Mouse (Mus musculus) lung, embryonic 15.5 days (tissue): ENCODE measurements around the gene 1810043G02Rik. TPM values are rescaled to one million over a fixed set of nuclear protein-coding genes. Genes with fewer than 3 reads are reported as not detected.
A peak's percentile ranks its signal among the peaks of the same experiment; 100 is the strongest.

Experiments used
- ATAC-seq: fragments of 200-750 bp; cut with Nextera tagmentation; 2 replicates; pipeline ENCODE4 v1.8.0; 2017; ENCODE audit warnings: moderate number of reproducible peaks, borderline replicate concordance; ENCODE audit not compliant: low FRiP score, low TSS enrichment; ENCODE audit errors: extremely low read depth
- H3K27ac ChIP-seq: fragments of 300-500 bp; sonication (generic); 2 replicates; pipeline ENCODE4 v1.5.1; 2015; ENCODE audit warnings: moderate library complexity, mild to moderate bottlenecking, inconsistent platforms
- H3K27me3 ChIP-seq: fragments of 300-500 bp; sonication (generic); 2 replicates; pipeline ENCODE4 v1.6.1; 2015; ENCODE audit warnings: inconsistent platforms
- H3K36me3 ChIP-seq: fragments of 300-500 bp; sonication (generic); 2 replicates; pipeline ENCODE4 v1.6.1; 2015; ENCODE audit warnings: inconsistent platforms
- H3K4me1 ChIP-seq: fragments of 300-500 bp; sonication (generic); 2 replicates; pipeline ENCODE4 v1.6.1; 2015; ENCODE audit warnings: inconsistent platforms
- H3K4me2 ChIP-seq: fragments of 300-500 bp; sonication (generic); 2 replicates; pipeline ENCODE4 v1.6.1; 2015; ENCODE audit warnings: inconsistent platforms, mild to moderate bottlenecking, moderate library complexity
- H3K4me3 ChIP-seq: fragments of 300-500 bp; sonication (generic); 2 replicates; pipeline ENCODE4 v1.5.1; 2015; ENCODE audit warnings: mild to moderate bottlenecking, inconsistent platforms
- H3K9ac ChIP-seq: fragments of 300-500 bp; sonication (generic); 2 replicates; pipeline ENCODE4 v1.6.1; 2015; ENCODE audit warnings: inconsistent platforms
- H3K9me3 ChIP-seq: fragments of 300-500 bp; sonication (generic); 2 replicates; pipeline ENCODE4 v1.6.1; 2016; ENCODE audit warnings: inconsistent platforms
- WGBS: fragments of 180-500 bp; shearing (Covaris S2); methylation state at CpG from one replicate; pipeline ENCODE4 v1.1.7; 2015; 5-methylcytosine and 5-hydroxymethylcytosine counted together
- polyA plus RNA-seq: library from polyadenylated mRNA; unstranded; fragments of >200 nt; fragmentation: Nextera tagmentation; extraction: Ambion mirVana; gene quantifications from 2 replicates; pipeline ENCODE4 v1.2.1, GENCODE M21; 2015

1810043G02Rik gene
- polyA plus RNA-seq, 1 experiment from 2014 or later = 25.4 TPM

- Histone ChIP-seq H3K9me3 (no peaks in the 10 kb centered on the region), H3K27ac (no peak overlapping the region), H3K36me3 (no peaks in the 10 kb centered on the region), H3K4me1 (peaks cover 16% of the 10 kb centered on the region), H3K4me2 (no peak overlapping the region), H3K4me3 (no peak overlapping the region), H3K9ac (no peak overlapping the region), H3K27me3 (peaks cover 9% of the 10 kb centered on the region)
- no peak for ATAC-seq
- 54% methylated on average over 5 of the region's 5 CpGs for WGBS
Observed at GRCm38 (mm10) chr10:77974811-77975210, 3.5 kb upstream of the 1810043G02Rik start.

GRCm38 (mm10) chr10:77975653-77976052 lies 2.7 kb upstream of the 1810043G02Rik start:
- no peaks in the 10 kb centered on the region for H3K36me3 ChIP-seq
- no peak overlapping the region for H3K4me2 ChIP-seq
- peaks cover under 1% of the 10 kb centered on the region for H3K27me3 ChIP-seq
- peaks cover 13% of the 10 kb centered on the region for H3K4me1 ChIP-seq
- H3K27ac ChIP-seq = no peak overlapping the region
- no peak overlapping the region for H3K9ac ChIP-seq
- no peak for ATAC-seq
- WGBS = 6% methylated on average over 4 of the region's 4 CpGs
- no peaks in the 10 kb centered on the region for H3K9me3 ChIP-seq
- no peak overlapping the region for H3K4me3 ChIP-seq

- Histone ChIP-seq H3K9ac (no peak overlapping the region), H3K27ac (no peak overlapping the region), H3K9me3 (no peaks in the 10 kb centered on the region), H3K4me1 (peaks cover 13% of the 10 kb centered on the region), H3K36me3 (0 out of 2 replicates have a peak, but pooled peaks cover 1% of the 10 kb centered on the region), H3K4me2 (no peak overlapping the region), H3K4me3 (no peak overlapping the region), H3K27me3 (no peaks in the 10 kb centered on the region)
- no peak for ATAC-seq
- WGBS = 57% methylated on average over 8 of the region's 8 CpGs
Observed at GRCm38 (mm10) chr10:77976458-77977150, 1.7 kb upstream of the 1810043G02Rik start.

- WGBS = 3% methylated on average over 4 of the region's 4 CpGs
- Histone ChIP-seq H3K4me1 (no peaks in the 10 kb centered on the region), H3K27ac (no peak overlapping the region), H3K9me3 (no peaks in the 10 kb centered on the region), H3K4me2 (no peak overlapping the region), H3K27me3 (no peaks in the 10 kb centered on the region), H3K9ac (no peak overlapping the region), H3K36me3 (peaks cover 28% of the 10 kb centered on the region), H3K4me3 (no peak overlapping the region)
- ATAC-seq = peak; percentile 50; the same call in 1 of the 2 replicates
Observed at GRCm38 (mm10) chr10:77984660-77985059, 6.3 kb downstream of the 1810043G02Rik start.

GRCm38 (mm10) chr10:77985775-77986174 lies 7.5 kb downstream of the 1810043G02Rik start:
- Histone ChIP-seq H3K27ac (no peak overlapping the region), H3K27me3 (no peaks in the 10 kb centered on the region), H3K9me3 (no peaks in the 10 kb centered on the region), H3K36me3 (peaks cover 39% of the 10 kb centered on the region), H3K9ac (no peak overlapping the region), H3K4me2 (no peak overlapping the region), H3K4me3 (no peak overlapping the region), H3K4me1 (no peaks in the 10 kb centered on the region)
- 78% methylated on average over 5 of the region's 5 CpGs for WGBS
- no peak for ATAC-seq

- 88% methylated on average over 3 of the region's 3 CpGs for WGBS
Observed at GRCm38 (mm10) chr10:77995639-77996038, 17.3 kb downstream of the 1810043G02Rik start.

GRCm38 (mm10) chr10:78000200-78000599 lies 21.9 kb downstream of the 1810043G02Rik start:
- Histone ChIP-seq H3K9me3 (no peaks in the 10 kb centered on the region), H3K9ac (no peak overlapping the region), H3K36me3 (peaks cover 73% of the 10 kb centered on the region), H3K27me3 (no peaks in the 10 kb centered on the region), H3K4me3 (no peak overlapping the region), H3K4me2 (no peak overlapping the region), H3K27ac (no peak overlapping the region), H3K4me1 (no peaks in the 10 kb centered on the region)
- no peak for ATAC-seq
- 94% methylated on average over 5 of the region's 5 CpGs for WGBS

More at GRCm38 (mm10) chr10:77995639-77996038, 17.3 kb downstream of the 1810043G02Rik start:
- no peak for ATAC-seq
- no peaks in the 10 kb centered on the region for H3K27me3 ChIP-seq
- no peak overlapping the region for H3K4me3 ChIP-seq
- no peak overlapping the region for H3K27ac ChIP-seq
- H3K9me3 ChIP-seq = no peaks in the 10 kb centered on the region
- H3K9ac ChIP-seq = no peak overlapping the region
- peaks cover 85% of the 10 kb centered on the region for H3K36me3 ChIP-seq
- H3K4me1 ChIP-seq = no peaks in the 10 kb centered on the region
- no peak overlapping the region for H3K4me2 ChIP-seq

GRCm38 (mm10) chr10:78001796-78002195 lies 23.5 kb downstream of the 1810043G02Rik start:
- 79% methylated on average over 11 of the region's 11 CpGs for WGBS
- no peak for ATAC-seq
- H3K27ac ChIP-seq = no peak overlapping the region
- H3K9ac ChIP-seq = no peak overlapping the region
- H3K4me3 ChIP-seq = no peak overlapping the region
- H3K27me3 ChIP-seq = no peaks in the 10 kb centered on the region
- H3K4me1 ChIP-seq = peaks cover 4% of the 10 kb centered on the region
- H3K9me3 ChIP-seq = no peaks in the 10 kb centered on the region
- peaks cover 59% of the 10 kb centered on the region for H3K36me3 ChIP-seq
- H3K4me2 ChIP-seq = no peak overlapping the region

GRCm38 (mm10) chr10:78002316-78002715 lies 24.0 kb downstream of the 1810043G02Rik start:
- Histone ChIP-seq H3K27ac (no peak overlapping the region), H3K27me3 (no peaks in the 10 kb centered on the region), H3K4me2 (no peak overlapping the region), H3K36me3 (peaks cover 56% of the 10 kb centered on the region), H3K4me1 (peaks cover 10% of the 10 kb centered on the region), H3K9me3 (no peaks in the 10 kb centered on the region), H3K9ac (no peak overlapping the region), H3K4me3 (no peak overlapping the region)
- ATAC-seq = no peak
- 85% methylated on average over 2 of the region's 2 CpGs for WGBS

GRCm38 (mm10) chr10:78004479-78005100 lies 26.3 kb downstream of the 1810043G02Rik start:
- Histone ChIP-seq H3K27ac (no peak overlapping the region), H3K9me3 (no peaks in the 10 kb centered on the region), H3K4me2 (no peak overlapping the region), H3K27me3 (no peaks in the 10 kb centered on the region), H3K4me3 (no peak overlapping the region), H3K4me1 (peaks cover 27% of the 10 kb centered on the region), H3K36me3 (peaks cover 37% of the 10 kb centered on the region), H3K9ac (no peak overlapping the region)
- no peak for ATAC-seq
- WGBS = 93% methylated on average over 3 of the region's 3 CpGs

GRCm38 (mm10) chr10:78005791-78006438 lies 27.6 kb downstream of the 1810043G02Rik start:
- H3K9me3 ChIP-seq = no peaks in the 10 kb centered on the region
- H3K9ac ChIP-seq = no peak overlapping the region
- H3K27ac ChIP-seq = no peak overlapping the region
- no peak for ATAC-seq
- H3K4me2 ChIP-seq = no peak overlapping the region
- H3K27me3 ChIP-seq = no peaks in the 10 kb centered on the region
- peaks cover 32% of the 10 kb centered on the region for H3K4me1 ChIP-seq
- no peak overlapping the region for H3K4me3 ChIP-seq
- H3K36me3 ChIP-seq = peaks cover 24% of the 10 kb centered on the region
- WGBS = 79% methylated on average over 4 of the region's 4 CpGs

GRCm38 (mm10) chr10:78007203-78007602 lies 28.9 kb downstream of the 1810043G02Rik start:
- no peak for ATAC-seq
- 30% methylated on average over 7 of the region's 7 CpGs for WGBS
- Histone ChIP-seq H3K9ac (no peak overlapping the region; the same call in 1 of the 2 replicates), H3K4me1 (peaks cover 32% of the 10 kb centered on the region), H3K9me3 (no peaks in the 10 kb centered on the region), H3K4me2 (peak overlapping the region; percentile 86; the same call in 1 of the 2 replicates), H3K27me3 (no peaks in the 10 kb centered on the region), H3K4me3 (no peak overlapping the region), H3K36me3 (peaks cover 11% of the 10 kb centered on the region), H3K27ac (no peak overlapping the region)
